Mouse (Mus musculus) layer of hippocampus, adult 9-10 months (tissue): ENCODE measurements around the gene Arhgdia.
A peak's percentile ranks its signal among the peaks of the same experiment; 100 is the strongest.
"Not testable (repeated sequence)": the region's sequence is repeated elsewhere in the genome, so short reads cannot be mapped to it uniquely, and the experiment has no call there.

Experiments used
- DNase-seq: peaks from one replicate; pipeline ENCODE4 v3.0.0; 2022; ENCODE audit warnings: low spot score

Arhgdia gene

DNA sequence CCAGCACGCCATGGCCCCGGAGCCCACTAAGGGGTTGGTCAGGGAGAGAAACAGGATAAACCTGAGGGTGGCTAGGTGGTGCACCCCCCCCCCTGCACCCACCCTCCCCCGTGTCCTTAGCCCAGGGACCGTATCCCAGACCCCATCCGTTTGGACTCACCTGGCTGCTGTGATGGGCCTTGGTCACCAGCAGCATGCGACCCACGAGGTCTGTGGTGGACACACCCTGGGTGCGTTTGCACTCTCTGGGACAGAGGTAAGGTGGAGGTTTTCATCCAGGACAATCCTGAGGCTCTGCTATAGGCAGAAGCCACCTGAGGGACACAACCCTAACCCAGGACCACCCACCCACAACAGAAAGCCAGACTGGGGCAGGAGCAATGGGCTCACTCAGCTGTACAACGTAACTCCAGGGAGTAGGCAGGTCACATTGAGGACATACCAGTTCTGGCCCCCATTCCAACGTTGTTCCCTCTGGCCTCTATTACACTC lies 32.1 kb upstream of the Arhgdia start:
- DNase-seq, result no peak

DNA sequence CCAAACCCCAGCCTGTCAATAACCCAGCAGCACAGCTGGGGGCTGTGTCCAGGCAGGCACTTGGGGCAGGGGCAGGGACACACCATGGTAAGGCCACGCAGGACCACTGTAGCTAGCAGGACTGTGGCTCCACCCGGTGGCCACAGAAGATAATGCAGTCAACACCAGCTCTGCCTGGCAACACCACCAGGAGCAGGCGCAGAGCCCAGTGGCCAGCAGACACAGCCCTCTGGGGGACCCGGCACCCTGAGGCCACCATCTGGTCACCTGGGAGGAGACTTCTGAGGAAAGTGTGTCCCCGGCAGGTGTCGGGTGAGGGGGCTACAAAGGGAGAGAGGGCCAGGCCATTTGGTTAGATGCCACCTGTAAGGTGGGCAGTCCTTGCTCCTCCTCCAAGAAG lies 31.3 kb upstream of the Arhgdia start:
- DNase-seq, result no peak

DNA sequence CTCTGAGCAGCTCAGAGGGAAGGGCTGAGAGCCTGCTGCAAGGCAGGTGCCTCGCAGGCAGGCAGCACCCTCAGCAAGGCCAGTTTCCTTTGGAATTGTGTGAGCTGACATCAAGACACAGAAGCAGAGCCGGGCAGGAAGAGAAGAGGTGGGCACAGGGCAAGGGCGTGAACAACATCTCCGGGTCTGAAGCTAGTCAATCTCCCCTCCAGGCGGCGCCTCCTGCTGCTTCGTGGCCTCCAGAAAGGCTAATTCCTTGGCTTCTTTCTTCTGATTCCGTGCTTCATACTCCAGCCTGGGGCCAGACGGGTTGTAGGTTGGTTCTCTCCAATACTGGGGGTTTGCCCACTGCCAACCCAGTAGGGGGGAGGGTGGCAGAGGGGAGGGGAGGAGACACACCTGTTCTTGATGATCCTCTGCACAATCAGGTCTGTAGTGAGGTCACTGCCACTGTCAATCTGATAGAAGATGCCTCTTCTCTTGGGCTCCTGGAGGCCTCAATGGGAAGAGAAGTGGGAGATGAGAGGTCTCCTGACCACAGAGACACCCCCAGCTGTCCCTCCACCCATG lies 29.1 kb upstream of the Arhgdia start:
- DNase-seq, result no peak

DNA sequence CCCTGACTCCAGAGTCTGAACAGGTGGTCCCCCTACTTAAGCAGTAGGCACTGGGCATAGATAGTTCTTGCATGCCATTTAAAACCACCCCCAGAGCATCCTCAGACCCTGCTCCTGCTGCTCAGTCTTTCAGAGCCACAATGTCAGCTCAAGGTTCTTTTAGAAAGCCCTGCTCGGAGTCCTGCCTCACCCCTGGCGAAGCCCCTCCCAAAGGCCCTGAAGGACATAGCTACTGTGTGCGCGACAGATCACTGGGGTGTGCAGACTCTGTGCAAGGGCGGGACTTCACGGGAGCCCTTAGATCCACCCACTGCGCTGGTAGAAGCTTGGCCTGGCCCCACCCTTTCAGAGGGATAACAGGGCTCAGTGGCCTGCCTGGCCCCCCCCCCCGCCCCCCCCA lies 27.8 kb upstream of the Arhgdia start:
- DNase-seq, result no peak

DNA sequence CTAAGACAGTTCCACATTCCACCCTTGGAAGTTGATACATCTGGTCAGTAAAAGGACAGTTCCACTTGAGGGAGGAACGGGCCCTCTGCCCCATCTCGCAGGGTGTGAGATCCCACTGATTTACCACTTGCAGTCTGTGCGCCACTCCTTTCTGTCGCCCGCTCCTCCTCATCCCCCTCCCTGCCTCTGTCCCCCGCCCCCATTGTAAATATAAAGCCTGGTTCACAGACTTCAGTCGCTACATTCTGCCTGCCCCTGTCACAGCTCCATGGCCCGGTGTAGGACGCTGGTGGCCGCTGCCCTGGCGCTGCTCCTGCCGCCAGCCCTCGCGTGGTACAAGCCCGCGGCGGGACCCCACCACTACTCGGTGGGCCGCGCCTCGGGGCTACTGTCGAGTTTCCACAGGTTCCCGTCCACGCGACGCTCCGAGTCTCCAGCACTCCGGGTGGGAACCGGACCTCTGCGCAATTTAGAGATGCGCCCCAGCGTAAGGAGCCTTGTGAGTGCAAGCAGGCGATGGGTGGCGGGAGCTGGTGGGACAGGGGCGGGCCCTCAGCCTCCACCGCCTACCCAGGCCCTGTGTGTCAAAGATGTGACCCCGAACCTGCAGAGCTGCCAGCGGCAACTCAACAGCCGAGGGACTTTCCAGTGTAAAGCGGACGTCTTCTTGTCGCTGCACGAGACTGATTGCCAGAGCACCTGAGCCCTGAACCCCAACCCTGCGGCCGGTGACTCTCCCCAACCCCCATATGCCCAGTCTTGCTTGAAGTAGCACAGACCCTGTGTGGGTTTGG lies 27.0 kb upstream of the Arhgdia start, which contains the start of gene Npb:
Gene Npb, plus strand, starts transcription at position 237 of the 794 bp plus-strand sequence.
- DNase-seq, result no peak

DNA sequence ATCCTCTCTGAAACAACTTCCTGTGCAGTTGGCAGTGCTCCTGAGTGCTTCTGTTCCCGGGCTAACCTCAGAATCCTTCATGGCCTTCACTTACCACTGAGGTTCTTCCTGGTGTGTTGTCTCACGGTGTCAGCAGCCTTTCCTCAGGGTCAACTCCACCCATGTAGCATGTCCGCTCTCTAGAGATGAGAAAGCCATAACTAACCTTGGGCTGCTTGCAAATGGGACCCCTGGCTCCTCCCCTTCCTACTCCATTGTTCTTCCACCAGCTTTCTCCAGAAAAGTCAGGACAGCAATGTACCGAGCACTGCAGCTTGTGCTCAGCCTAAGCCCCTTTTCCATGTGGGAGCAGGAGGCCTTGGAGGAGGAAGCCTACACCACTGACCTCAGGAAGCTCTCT lies 25.3 kb upstream of the Arhgdia start:
- DNase-seq, result no peak

DNA sequence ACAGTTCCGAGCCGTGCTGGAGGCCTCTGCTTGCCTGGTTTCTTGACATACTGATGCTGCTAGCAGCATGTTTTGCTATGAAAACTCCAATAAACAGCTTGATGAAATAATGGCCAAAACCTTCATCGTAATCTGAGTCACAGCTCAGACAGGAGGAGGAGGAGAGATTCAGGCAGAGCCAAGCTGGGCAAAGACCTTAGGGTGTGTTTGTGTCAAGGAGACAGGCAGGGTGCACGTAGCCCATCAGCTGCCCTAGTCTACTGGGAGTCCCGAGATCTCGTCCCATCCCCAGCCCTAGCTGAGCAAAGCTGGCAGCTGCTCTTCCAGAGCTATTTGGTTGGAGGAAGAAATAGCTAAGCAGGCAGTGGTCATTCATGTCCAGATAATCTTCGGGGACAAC lies 24.2 kb upstream of the Arhgdia start:
- no peak for DNase-seq

DNA sequence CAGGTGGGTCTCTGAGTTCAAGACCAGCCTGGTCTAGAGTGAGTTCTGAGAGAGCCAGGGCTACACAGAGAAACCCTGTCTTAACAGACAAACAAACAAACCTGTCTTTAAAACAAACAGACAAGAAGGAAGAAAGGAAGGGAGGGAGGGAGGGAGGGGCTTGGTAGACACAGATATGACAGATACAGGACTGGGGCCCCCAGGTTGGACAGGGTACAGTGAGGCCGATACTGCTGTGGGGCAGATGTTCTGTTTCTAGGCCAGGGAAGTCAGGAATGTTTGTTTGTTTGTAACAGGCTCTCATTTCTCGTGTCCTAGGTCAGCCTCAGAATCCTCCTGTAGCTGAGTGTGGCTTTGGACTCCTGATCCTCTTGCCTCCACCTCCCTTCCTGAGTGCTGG lies 22.1 kb upstream of the Arhgdia start:
- DNase-seq, result no peak

DNA sequence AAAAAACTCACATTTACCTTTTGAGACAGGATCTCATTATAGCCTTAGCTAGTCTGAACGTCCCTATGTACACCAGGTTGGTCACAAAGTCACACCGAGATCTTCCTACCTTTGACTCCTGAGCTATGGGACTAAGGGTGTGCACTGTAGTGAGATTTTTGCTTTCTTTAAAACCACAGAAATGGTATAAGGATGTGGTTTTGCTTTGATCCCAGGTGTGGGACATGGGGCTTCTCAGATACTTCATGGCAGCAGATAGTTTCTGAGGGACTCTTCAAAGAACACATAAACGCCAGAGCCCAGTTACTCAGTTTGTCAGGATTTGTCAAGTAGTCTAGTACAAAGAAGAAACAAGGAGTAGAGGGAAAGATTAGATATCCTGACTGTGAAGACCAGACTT lies 19.3 kb upstream of the Arhgdia start:
- no peak for DNase-seq

DNA sequence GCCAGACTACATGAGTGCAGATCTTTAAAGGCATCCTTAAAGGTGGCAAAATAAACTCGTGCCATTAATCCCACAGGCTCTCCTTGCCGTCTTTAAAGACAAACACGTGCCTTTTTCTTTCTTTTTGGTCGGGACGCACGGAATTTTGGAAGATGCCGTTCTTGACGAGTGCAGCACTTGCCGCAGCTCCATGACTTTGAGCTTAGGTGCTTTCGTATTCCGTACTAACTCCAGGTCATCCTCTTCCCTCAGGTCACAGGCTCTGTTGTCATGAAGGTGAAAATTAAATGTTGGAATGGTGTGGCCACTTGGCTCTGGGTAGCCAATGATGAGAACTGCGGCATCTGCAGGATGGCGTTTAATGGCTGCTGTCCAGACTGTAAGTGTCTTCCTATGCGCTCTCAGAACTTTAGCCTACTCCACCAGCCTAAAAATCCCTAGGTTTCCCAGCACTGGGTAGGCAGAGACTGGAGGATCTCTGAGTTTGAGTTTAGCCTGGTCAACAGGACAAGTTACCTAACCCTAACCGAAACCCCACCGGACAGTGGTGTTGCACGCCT lies 17.6 kb upstream of the Arhgdia start:
- DNase-seq, result no peak

DNA sequence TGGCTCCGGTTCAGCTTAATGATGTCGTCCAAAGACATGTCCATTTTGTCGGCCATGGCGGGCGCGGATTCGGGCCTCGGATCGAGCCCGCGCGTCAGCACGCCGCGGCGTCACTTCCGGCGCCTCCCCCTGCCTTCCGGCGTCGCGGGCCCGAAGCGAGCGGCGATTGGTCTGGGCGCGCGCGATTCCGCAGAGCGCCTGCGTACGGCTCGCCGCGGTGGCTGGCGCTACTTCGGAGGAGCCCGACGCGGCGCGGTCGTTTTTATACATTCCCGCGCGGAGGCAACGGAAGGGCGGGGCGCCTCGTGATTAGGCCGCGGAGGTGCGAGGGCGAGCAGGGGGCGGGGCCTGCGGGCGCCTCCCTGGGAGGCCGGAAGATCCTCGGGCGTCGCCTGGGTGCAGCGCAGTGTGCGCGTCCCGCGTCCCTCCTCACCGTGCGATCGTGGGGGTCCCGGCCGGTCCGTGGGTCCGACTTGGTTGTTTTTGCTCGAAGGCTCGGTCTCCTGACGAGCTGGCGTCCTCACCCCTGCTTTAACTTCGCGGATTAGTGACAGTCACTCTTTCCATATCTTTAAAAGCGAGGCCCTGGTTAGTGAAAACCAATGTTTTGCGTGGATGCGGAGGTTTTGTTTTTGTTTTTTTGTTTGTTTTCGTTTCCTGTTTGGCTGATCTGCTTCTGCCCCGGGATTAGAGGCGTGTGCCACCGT lies 17.0 kb upstream of the Arhgdia start, which contains the start of the genes Alyref and Anapc11:
Gene Alyref, minus strand, starts transcription at position 83 of the 707 bp plus-strand sequence.
Gene Anapc11, plus strand, starts transcription at position 139 of the 707 bp plus-strand sequence.
- DNase-seq, result peak; percentile 50

DNA sequence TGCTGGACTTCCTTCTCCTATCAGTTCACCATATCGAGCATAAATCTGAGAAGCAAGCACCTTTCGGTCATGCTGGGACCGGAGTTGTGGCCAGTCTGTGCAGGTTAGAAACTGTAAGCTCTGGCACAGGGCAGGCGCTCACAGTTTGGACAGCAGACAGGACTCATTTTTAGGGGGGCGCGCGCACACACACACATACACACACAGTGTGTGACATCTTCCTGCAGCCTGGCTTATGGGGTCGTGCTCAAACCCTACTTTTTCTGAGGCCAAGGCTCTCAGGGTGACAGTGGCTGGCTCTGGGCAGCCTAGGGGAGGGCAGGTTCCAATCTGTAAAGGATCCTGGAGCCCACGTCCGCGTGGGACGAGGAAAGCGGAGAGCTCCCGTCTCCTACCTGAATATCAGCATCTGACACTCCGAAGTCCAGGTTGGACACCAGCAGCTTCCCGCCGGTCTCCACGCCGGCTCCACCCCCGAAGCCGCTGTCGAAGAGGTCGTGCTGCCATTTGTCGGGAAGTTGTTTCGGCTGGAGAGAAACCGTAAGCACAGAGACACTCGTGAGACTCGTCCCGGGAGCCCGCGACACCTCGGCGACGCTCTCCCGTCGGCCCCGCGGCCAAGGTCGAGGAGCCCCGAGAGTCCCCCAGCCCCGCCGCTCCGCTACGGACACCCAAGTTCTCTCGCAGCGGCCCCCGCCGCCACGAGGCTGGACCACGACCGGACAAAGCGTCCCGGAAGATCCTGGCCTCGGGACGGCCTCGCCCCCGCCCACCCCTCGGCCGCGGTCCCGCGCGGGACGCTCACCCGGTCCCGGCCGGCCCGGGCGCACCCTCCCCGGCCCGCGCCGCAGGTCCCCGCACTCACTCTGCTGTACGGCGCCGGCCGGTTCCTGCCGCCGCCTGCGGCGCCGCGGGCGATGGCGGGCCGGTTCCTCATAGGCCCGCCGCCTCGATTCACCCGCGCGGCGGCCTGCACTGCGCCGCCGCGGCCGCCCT lies 16.1 kb upstream of the Arhgdia start:
- DNase-seq, result no peak

DNA sequence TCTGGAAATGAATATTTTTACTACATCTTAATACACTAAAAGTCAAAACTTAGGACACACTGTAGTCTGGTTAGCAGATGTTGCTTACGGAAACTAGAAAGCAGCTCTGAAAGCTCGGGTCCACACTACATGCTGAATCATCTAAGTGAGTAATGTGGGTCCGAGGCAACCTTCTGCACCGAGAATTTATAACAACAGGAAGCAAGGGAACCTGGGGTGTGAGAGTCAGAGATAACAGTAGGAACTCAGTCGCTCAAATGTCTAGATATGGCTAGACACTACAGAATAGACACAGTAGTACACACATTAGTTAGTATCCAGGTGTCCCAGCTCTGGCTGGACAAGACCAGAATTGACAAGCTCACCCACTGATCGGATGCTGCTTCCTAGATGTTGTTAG lies 7.1 kb upstream of the Arhgdia start:
- DNase-seq, result no peak

DNA sequence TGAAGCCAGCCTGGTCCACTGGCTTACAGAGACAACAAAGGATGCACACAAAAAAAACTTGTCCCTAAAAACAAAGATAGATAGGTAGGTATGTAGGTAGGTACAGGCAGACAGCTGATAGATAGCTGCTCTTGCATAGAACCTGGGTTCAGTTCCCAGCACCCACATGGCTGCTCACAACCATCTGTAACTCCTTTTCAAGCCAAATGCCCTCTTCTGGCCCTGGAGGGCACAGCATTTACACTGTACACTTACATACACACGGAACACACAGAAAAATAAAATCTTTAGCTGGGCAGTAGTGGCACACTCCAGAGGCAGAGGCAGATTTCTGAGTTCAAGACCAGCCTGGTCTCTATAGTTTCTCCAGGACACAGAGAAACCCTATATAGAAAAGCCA lies 2.5 kb upstream of the Arhgdia start:
- DNase-seq, result no peak

DNA sequence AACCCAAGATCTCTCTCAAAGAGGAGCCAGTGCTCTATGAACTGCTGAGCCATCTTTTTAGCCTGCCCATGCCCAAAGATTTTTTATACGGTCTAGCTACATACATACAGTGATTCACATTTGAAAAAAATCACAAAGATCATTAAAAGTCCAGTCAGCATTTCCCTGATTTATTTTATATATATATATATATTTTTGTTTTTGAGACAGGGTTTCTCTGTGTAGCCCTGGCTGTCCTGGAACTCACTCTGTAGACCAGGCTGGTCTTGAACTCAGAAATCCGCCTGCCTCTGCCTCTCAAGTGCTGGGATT lies 1.5 kb upstream of the Arhgdia start:
- DNase-seq, result not testable (repeated sequence)

DNA sequence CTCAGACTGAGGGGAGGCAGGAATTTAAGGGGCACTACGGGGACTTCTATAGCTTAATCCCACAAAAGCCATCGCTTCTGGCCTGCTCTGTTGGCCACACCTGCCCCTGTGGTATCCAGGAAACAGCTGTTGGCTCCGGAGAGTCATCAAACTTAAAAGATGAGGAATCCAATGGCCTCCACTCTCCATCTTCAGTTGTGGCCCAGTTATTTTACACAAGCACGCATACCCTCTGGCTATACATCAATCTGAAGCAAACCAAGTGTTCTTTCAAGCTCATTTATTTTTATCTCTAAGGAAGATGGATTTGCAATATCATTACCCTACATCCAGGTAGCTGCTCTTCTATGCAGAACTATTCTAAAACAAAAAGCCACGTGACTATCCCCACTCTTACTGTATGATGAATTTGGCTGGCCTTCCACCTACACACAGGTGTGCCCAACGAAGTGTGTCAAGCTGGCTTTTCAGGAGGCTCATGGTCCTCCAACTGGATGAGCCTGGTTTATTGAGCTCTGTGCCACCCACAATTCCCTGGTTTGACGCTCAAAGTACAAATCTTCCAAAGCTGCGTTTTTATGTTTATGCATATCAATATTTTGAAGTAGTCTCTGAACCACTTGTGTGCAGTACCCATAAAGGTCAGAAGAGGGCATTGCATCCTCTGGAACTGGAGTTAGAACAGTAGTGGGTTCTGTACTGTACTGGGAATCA lies 1.0 kb upstream of the Arhgdia start:
- no peak for DNase-seq

DNA sequence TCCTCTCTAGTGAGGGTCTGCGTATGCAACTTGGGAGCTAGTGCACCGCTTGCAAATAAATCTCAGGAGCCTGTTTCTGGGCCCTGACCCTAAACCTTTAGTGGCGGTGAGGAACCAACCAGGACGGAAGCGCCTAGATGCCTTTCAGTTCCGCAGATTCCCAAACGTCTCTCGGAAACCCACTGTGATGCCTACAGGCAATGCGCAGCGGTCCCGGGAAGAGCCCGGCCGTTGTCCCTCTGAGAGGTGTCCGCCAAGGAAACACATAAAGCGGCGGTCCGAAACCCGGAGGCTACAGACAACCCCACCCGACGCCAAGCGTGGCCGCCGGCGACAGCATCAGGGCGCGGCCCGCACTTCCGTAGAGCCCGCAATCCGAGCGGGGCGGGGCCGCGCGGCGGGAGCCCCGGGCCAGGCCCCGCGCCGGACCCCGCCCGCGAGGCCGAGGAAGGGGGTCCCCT lies 523 bp downstream of the Arhgdia start:
- no peak for DNase-seq

DNA sequence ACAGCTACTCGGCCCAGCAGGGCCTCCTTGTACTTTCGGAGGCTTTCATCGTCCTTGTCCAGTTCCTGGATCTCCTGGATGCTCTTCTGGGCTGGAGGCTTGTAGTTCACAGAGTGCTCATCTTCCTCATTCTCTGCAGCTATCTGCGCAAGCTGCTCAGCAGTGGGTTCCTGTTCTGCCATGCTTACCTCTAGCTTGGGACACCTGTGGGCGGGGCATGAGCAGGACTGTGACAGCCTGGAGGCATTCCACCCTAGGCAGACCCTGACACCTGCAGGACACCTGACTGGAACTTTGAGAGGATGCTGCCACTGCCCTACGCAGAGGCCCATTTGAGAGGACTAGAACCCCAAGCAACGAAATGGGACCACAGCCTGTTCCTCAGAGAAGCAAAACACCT lies 1.2 kb downstream of the Arhgdia start:
- no peak for DNase-seq

DNA sequence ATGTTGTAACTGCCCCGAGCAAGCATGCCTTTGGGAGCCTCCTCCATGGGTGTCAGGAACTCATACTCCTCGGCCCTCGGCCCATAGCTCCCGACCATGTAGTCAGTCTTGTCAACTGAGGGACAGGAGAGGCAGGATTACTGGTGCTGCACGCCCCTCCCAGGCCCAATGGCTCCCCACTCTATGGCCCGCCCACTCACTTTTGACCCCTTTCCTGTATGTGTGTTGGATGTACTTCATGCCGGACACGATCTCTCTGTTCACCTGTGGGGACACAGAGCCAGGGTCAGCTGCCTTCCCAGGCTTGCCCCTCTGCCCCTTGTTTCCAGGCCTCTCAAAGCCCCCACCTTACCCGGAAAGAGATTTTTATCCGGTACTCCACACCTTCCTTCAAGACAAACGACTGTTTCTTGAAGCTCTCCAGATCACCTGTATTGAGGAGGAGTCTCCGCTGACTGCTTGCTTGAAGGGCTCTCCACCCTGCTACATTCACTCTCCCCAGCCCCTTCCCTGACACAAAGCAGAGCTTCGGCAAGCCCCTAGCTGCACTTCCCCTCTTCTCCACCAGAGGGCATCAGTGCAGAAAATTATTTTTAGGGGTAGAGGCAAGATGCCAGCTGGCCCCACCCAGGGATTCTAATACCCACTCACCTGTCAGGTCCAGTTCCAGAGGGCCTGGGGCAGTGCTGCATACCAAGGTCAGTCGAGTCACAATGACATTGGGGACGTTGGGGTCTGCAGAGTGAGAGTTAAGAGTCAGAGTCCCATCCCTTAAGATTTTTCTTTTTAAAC lies 1.9 kb downstream of the Arhgdia start:
- DNase-seq, result no peak

DNA sequence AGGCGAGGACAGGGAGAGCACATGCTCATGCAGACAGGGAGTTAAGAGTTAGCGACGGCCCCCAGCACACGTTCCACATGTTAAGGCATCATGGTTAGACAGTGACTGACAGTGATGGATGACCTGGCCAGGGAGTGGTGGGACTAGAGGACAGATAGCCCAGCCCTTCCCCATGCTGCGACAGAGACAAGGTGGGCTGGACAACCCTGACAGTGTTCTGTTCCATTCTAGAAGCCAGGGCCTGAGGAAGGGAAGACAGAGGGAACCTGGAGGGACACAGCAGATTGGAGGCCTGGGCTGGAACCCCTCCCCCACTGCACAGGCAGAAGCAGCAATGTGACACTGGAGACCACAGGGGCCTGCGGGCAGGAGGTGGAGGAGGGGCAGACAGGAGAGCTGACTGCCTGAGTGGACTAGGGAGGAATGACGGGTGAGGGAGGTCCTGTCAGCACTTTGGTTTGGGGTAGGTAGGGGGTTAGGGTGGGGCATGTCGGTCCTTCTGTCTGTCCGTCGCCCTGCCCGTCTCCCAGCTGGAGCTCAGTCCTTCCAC lies 2.7 kb downstream of the Arhgdia start:
- DNase-seq, result no peak
